Mouse (Mus musculus) natural killer cell, adult 2 months (primary cell): ENCODE measurements around the gene Hbb-bt.
"Not testable (repeated sequence)": the region's sequence is repeated elsewhere in the genome, so short reads cannot be mapped to it uniquely, and the experiment has no call there.

Experiments used
- DNase-seq, 2 experiments: peaks; one replicate each; pipeline ENCODE4 v3.0.0; 2022; ENCODE audit warnings: low spot score in 2 of 2

The Hbb-bt gene

DNA sequence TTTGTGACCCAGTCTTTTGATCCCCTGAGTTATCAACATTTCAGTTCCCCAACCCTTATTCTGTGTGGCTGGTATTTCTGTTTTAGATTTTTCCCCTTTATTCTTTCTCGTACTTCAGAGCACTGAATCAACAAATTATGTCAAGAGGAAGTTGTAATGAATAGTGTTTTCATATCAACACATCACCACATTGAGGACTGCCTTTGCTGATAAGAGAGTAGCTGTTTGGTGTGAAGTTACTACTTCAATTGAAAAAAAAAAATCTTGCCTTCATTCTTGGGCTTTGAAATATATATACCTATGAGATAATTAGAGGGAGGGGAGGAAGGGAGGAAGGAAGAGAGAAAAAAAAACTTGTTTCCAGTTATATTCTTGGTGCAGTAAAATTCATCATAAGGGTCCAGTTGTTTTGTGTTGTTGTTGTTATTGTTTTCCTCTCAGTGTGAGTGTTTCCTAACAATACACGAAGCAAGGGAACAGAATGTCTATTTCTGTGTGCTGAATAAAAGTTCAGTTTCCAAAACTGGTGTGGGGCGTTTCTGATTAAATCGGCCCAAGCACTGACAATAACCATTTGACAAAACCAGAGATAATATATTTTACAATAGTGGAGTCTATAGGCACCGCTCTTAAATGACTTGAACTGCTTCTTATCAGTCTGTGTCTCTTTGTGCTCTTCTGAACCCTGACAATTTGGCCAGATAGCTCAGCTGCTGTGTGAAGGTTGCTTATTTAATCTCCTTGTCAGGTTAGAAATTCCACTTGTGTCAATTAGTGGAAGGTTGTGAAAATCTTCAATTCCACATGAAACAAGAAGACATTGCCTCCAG lies 4.6 kb downstream of the Hbb-bt start:
- DNase-seq: no peak

DNA sequence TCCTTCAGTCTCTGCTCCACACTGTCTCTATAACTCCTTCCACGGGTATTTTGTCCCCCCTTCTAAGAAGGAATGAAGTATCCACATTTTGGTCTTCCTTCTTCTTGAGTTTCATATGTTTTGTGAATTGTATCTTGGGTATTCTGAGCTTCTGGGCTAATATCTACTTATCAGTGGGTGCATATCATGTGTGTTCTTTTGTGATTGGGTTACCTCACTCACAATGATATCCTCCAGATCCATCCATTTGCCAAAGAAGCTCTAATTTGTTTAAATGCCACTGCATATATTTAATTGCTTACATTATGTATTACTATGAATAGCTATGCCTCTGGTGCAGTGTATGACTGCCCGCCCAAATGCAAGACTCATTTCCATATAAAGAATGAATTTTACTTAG lies 5.7 kb downstream of the Hbb-bt start:
- DNase-seq: not testable (repeated sequence)

DNA sequence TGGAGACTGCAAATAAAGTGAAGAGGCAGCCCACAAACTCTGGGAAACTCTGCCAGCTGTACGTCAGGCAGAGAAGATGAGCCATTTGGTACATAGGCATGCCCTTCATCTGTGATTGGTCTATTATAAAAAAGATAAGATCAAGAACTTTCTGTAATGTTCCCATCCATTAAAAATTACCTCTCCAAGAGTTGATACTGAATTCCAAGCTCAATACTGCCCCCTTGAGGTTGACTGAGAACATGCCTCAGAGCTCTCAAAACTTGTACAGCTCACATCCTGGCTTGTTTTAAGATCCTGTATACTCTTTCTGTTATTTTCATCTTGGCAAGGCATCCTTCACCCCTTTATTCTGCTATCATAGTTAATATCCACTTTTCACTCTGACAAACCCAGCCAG lies 6.9 kb downstream of the Hbb-bt start:
- no peak for DNase-seq

DNA sequence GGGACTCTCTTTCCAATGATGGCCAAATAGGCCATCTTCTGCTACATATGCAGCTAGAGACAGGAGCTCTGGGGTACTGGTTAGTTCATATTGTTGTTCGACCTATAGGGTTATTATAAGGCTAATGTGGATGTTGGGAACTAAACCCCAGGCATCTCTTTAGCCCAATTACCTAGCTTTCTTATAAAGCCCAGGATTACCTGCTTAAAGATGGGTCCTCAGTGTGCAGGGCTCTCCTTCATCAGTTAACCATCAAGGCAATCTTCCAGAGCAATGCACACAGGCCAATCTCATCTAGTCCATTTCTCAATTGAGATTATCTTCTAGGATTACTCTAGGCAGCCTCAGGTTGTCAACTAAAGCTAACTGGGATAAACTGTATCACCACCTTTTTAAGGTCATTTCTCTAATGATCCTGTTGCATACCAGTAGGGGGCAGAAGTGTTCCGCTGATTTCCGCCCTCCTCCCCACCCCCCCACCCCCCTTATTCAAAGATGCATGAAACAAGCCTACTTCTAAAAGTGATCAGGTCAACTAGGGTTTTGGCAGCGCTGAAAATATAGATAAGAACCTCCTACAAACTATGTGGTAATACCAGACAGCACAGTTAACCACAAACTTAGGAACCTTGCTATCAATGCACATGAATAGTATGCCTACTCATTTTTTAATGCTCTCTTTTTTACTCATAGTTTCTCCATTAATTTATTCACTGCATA lies 21.0 kb downstream of the Hbb-bt start:
- DNase-seq: no peak

DNA sequence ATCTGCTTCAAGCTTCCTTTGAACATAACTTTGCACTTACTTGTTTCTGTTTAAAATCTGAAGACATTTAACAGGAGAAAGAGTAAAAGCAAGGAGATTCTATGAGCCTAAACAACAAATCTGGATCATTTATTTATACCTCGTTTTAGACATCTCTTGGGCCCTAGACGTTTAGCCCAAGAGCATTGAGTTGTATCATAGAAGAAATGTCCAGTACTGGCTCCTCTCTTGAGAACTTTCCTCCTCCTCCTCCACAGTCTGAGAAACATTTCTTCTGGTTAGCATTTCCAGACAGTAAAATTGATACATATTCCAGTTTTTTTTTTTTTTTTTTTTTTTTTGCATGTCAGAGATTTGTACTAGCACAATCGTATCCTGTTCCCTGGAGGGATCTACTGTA lies 22.1 kb downstream of the Hbb-bt start, which contains the start of gene Olfr67:
Gene Olfr67, minus strand, starts transcription at position 101 of the 400 bp plus-strand sequence.
- DNase-seq: no peak

DNA sequence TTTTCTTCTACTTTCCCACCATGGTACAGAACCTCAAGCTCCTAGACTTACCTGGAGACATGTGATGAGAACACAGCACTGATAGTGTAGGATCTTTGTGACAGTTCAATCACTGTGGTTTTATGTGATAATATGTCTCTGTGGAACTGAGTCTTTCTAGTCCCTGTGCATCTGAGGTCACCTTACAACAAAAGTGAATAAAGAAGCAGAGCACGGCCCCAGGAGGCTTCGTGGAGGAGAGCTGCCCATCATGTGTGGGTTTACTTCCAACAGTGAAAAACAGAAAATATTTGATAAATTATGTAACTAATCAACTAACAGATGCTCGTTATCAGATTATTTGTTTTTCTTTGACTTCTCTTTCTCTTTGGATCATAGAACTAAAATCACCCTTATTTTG lies 34.2 kb downstream of the Hbb-bt start, which contains the start of gene Olfr68:
Gene Olfr68, minus strand, starts transcription at position 101 of the 400 bp plus-strand sequence.
- no peak for DNase-seq

DNA sequence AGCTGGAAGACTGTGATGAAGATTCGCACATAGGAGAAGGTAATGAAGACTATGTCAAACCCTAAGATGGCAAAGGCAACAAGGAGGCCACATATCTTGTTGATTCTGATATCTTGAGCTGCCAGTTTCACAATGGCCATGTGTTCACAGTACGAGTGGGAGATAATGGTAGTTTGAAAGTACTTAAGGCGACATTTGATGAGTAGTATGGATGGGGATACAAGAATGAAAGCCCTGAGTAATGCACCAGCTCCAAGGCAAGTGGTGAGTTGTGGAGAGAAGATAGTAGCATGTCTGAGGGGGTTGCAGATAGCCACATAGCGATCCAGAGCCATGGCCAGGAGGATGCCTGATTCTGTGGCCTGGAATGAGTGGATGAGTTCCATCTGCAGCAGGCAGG lies 36.1 kb downstream of the Hbb-bt start:
- not testable (repeated sequence) for DNase-seq

DNA sequence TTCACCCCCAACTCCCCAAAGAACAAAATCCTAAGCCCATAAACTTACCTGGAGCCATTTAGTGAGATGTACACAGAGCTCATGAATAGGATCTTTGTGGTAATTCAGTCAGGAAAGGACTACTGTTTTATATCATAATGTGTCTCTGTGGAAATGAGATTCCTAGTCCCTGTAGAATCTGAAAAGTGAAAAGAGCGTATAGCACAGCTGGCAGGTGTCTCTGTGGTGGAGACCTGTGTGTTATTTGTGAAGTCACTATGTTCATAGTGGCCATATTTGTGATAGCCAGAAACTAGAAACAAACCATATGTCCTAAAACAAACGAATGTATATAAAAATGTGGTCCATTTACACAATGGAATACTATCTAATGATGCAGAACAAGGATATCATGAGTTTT lies 42.3 kb downstream of the Hbb-bt start, which contains the start of gene Olfr69:
Gene Olfr69, minus strand, starts transcription at position 101 of the 400 bp plus-strand sequence.
- no peak for DNase-seq

DNA sequence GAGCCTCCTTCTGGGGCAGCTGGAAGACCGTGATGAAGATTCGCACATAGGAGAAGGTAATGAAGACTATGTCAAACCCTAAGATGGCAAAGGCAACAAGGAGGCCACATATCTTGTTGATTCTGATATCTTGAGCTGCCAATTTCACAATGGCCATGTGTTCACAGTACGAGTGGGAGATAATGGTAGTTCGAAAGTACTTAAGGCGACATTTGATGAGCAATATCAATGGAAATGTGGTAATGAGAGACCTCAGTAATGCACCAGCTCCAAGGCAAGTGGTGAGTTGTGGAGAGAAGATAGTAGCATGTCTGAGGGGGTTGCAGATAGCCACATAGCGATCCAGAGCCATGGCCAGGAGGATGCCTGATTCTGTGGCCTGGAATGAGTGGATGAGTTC lies 46.1 kb downstream of the Hbb-bt start:
- DNase-seq: not testable (repeated sequence)
